Mouse (Mus musculus): ENCODE results near the gene Pld1.
"Not testable (repeated sequence)": the region's sequence is repeated elsewhere in the genome, so short reads cannot be mapped to it uniquely, and the experiment has no call there.

Gene Pld1

DNA sequence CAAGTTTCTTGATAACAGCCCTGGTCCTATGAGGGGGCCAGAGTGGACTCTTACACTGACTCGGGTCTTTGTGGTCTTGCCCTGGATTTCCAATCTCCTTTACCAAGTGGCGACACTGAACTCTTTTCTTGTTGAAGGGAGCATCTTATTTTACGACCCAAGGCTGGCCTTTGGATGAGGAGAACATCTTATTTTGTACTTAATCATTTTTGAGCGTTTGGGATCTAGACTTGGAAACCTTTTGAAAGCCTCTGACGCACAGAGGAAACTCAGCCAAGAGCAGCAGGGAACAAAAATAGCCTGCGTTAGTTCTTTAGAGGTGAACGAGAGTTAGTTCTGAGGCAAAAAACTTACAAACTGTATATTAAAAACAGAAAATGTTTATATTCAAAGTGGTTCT lies 4.5 kb downstream of the Pld1 start:
- no peak for DNase-seq (ENCODE audit: low spot score)

GRCm38 (mm10) chr3:27945397-27945796 lies 6.9 kb downstream of the Pld1 start:
- DNase-seq (ENCODE audit: low spot score), result not testable (repeated sequence)

DNA sequence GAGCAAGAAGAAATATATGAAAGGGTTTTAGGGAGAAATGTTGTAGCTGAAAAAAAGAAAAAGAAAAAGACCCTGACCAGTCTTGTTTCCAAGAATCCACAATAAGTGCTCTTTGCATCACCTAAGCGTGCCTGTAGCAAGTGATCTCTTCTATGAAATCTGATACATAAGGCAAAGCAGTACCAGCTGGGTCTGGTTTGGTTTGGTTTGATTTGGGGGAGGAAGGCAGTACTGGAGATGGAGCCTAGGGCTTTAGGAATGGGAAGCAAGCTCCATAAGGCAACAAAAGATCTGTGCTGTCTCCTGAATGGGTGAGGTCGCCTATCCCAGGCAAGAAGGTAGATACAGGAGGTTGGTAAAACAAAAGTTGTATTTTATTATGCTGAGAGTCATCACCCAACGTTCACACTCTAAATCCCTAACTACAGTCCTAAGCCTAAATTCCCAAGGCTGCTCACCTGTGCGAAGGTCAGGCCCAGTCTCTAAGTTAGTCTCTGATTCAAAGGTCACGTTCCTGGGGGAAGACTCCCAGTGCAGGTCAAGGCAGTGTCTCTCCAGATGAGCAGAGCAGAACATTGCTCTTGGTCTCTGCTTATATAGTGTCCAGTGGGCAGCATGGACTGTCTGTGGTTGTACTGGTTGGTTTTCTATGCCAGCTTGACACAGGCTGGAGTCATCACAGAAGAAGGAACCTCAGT lies 10.8 kb downstream of the Pld1 start:
- DNase-seq (ENCODE audit: low spot score), result no peak

DNA sequence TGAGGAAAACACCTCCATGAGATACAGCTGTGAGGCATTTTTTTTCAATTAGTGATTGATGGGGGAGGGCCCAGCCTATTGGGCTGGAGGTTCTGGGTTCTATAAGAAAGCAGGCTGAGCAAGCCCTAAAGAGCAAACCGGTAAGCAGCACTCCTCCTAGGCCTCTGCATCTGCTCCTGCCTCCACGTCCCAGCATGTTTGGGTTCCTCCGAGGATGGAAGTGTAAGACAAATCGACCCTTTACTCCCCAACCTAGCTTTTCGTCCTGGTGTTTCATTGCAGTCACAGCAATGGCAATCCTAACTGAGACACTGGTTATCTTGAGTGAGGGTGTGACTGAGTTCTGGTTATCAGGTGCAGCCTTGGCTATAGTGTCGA lies 11.4 kb downstream of the Pld1 start:
- no peak for DNase-seq (ENCODE audit: low spot score)

- DNase-seq (ENCODE audit: low spot score), result no peak
These were observed 12.2 kb downstream of the Pld1 start for GRCm38 (mm10) chr3:27950726-27951125.

- no peak for DNase-seq (ENCODE audit: low spot score)
These were observed 13.2 kb downstream of the Pld1 start for GRCm38 (mm10) chr3:27951721-27952120.

DNA sequence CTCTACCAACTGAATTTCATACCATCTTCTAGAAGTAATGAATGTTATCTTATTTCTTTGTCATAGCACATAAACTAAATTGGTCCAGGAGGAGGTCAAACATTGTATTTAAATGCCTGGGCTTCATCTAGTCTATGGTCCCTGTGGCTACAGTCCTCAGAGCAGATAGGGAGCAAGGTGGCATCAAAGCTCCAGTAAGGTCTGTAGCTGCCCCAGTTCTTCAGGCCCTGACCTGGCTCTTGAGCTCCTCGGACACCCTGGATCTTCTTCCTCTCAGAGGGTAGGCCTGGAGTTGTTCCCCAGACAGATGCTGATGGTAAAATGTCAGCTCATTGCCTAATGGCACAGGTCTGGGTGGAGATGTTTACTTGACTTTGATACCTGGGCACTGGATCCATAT lies 17.5 kb downstream of the Pld1 start:
- DNase-seq (ENCODE audit: low spot score), result no peak

DNA sequence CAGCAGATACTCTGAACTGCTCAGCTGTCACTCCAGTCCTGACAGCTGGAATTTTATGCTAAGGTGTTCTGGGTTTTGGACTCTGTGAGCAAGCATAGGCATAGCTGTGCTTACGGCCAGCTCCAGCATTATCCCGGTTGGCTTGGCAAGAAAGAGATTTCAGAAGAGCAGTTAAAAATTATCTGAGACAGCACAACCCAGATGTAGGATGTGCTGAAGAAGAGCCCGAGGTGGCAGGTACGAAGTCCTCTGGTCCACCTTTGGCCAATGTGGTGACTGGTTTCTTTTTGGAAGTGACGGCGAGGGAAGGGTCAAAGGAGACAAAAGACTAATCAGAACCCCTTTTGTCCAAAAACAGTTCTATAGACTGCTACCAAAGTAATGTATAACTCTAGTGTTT lies 20.7 kb downstream of the Pld1 start:
- no peak for DNase-seq (ENCODE audit: low spot score)

DNA sequence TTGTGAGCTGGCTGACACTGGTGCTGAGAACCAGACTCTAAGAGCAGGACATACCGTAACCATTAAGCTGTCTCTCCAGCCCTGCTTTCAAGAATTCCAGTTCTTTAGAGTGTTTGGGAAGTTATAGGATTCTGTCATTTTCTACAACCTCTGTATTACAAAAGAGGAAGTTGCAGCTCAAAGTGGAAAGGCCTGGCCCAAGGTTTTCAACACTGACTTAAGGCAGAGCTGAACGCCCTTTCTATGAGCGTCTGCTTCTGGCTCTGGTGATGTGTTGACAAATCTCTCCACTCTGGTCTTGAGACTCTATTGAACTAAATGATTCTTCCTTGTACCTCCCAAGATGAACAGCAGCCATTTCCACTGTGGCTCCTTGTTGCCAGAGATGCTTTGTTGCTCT lies 22.7 kb downstream of the Pld1 start:
- no peak for DNase-seq (ENCODE audit: low spot score)

GRCm38 (mm10) chr3:27963795-27964201 lies 25.3 kb downstream of the Pld1 start:
- DNase-seq (ENCODE audit: low spot score), result no peak

DNA sequence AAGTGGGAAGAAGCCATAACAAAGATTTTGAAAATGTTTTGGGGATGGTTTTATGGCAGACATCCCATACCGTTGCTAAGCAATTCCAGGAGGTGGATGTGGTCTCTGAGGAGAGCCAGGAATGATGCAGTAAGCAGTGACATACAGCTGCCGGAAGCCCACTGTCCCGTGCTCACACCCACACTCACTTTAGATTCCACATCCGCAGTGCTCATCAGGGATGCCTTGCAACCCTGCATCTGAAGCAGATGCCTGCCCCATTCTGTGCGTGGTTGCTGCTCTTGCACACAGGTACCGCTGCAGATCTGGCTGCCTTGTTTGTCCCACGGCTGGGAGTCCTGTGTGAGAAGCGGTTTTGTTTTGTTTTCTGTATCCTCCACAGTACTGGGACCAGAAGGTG lies 30.2 kb downstream of the Pld1 start:
- no peak for DNase-seq (ENCODE audit: low spot score)

- DNase-seq (ENCODE audit: low spot score), result no peak
These were observed 35.4 kb downstream of the Pld1 start for GRCm38 (mm10) chr3:27973936-27974335.

GRCm38 (mm10) chr3:27974981-27975380 lies 36.5 kb downstream of the Pld1 start:
- no peak for DNase-seq (ENCODE audit: low spot score)

DNA sequence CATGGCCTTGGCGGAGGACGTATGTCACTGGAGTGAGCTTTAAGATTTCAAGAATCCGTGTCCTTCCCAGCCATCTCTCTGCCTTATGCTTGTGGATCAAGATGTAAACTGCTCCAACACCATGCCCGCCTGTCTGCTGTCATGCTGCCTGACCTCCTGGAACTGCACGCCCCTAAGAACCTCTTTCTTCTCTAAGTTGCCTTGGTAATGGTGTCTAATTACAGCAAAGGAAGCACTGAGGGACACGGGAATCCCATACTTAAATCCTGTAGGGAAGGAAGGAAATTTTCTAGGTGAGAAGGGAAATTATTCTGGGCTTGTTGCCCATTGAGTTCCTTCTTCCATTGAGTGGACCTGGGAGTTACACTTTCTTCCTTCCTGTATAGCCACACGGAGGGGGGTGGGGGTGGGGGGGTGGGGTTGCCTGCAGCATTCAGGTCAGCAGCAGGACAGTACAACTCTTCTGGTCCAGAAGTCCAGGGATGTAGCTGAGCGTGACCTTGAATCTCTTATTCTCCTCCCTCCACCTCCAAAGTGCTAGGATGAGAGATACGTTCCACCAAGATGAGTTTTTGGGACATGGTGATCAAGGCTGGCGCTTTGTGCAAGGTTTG lies 38.5 kb downstream of the Pld1 start:
- no peak for DNase-seq (ENCODE audit: low spot score)

- DNase-seq (ENCODE audit: low spot score), result no peak
These were observed 39.7 kb downstream of the Pld1 start for GRCm38 (mm10) chr3:27978030-27978723.

GRCm38 (mm10) chr3:27981591-27981990 lies 43.1 kb downstream of the Pld1 start:
- DNase-seq (ENCODE audit: low spot score), result no peak

GRCm38 (mm10) chr3:27982436-27983017 lies 44.0 kb downstream of the Pld1 start:
- DNase-seq (ENCODE audit: low spot score), result peak; percentile 83

DNA sequence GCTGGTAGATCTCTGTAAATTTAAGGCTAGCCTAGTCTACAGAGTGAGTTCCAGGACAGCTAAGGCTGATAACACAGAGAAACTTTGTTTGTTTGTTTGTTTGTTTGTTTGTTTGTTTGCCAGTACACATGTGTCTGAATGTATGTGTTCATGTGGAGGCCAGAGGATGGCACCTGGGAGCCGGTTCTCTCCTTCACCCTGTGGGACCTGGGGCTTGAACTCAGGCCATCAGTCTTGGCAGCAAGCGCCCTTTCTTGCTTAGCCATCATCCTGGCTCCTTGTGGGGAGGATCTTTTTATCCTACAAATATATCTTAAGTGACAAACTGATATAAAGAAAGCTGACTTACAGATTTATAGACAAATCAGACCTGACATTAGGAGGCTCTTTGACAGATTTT lies 44.8 kb downstream of the Pld1 start:
- no peak for DNase-seq (ENCODE audit: low spot score)

GRCm38 (mm10) chr3:27983935-27984577 lies 45.6 kb downstream of the Pld1 start:
- no peak for DNase-seq (ENCODE audit: low spot score)

DNA sequence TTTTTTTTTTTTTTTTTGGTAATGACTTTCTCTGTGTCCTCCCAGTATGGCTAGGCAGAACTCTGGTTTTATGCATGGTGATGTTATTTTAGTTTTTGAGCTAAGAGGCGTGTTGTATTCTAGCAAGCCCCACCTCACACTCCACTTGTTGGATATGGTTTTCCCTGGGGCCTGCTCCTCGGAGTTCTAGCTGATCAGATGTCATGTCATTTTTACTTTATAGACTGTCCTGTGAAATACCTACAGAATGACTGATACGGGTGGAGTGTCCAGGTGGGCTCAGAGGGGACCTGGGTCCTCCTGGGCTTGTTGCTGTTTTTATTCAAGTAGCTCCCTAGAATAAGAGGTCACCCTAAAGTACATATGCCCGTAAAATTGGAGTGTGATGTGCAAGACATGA lies 46.1 kb downstream of the Pld1 start:
- DNase-seq (ENCODE audit: low spot score), result no peak

- no peak for DNase-seq (ENCODE audit: low spot score)
These were observed 46.8 kb downstream of the Pld1 start for GRCm38 (mm10) chr3:27985344-27985743.

DNA sequence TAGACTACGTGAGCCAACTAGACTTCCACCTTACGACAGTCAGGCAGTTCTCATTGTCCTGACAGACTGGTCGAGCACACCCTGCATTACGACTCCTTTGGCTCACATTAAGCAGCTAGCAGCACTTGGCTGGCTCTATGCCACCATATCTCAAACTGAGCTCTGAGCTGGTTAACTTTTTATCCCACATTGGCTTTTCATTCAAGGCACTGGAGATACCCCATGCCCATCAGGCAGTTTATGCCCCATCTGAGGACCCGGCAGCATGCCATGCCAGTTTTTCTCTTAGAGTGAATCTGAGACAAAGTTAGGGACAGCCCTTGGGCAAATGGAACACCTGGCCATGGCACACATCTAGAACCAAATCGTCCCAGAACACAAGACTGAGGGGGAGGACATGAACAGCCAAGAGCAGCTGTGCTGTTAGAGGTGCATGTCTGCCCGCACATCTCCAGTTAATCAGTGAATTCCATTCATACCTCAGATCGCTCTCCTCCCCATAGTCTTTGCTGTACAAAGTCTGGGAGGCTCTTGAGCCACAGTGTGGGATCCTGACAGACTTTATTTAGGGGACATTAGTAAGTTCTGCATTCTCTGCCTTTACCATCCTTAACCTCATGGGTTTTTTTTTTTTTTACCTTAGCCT lies 49.5 kb downstream of the Pld1 start:
- no peak for DNase-seq (ENCODE audit: low spot score)

Measured in layer of hippocampus, adult 9-10 months (tissue).